Mouse (Mus musculus) c-Kit-negative CD71-positive TER-119-positive erythroid progenitor cells, embryonic 14.5 days (primary cell): ENCODE measurements around the gene Alk.

Source experiments
- DNase-seq: peaks from one replicate; pipeline ENCODE4 v3.0.0-alpha.2; 2013; ENCODE audit warnings: low read depth, low spot score

Gene Alk

DNA sequence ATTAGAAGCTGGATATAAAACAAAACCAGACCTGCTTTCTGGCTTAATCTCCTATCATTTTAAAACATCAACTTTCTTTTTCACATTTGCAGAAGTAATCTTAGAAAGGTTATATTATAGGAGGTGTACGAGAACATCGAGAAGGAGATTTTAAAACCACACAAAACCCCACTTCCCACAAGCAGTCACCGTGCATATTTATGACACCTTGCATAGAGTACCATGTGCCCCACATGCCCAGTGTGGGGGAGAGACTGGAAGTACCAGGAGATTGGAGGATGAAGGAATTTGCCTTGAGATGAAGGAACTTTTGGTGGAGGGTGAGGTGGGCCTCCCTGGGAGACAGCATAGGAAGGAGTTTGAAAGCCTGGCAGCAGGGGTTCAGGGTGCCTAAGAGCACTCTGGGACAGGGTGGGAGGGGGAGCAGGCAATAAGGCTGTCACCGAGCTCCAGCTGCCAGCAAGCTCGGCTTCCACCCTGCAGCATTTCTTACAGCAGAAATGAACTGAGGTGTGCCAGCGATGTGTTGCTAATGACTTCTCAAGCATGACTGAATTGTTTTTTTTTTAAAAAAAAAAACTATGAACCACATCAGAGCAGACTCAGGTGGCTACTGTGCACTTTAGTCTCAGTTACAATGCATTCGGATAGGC, 459.4 kb downstream of the Alk start:
- DNase-seq = no peak

DNA sequence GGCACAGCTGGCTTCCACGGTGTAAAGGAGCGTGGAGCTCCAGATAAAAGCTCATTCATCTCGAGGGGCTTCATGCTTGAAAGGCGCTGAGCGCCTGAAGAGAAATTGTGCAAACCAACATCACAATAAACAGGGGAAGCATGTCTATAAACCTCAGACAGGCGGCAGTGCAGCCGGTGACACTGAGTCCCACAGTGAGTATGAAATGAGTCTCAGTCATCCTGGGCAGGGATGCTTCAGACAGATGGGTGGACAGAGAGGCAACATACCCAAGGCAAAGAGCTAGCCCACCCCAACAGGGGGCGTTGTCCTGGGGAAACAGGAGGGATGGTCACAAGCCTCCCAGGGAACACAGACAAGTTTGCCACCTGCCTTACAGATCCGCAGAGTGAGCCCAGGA, 460.0 kb downstream of the Alk start:
- DNase-seq = no peak

- DNase-seq = no peak
Observed at GRCm38 (mm10) chr17:72132140-72132911, 472.1 kb downstream of the Alk start.

GRCm38 (mm10) chr17:72121660-72122059, 482.8 kb downstream of the Alk start:
- DNase-seq = no peak

DNA sequence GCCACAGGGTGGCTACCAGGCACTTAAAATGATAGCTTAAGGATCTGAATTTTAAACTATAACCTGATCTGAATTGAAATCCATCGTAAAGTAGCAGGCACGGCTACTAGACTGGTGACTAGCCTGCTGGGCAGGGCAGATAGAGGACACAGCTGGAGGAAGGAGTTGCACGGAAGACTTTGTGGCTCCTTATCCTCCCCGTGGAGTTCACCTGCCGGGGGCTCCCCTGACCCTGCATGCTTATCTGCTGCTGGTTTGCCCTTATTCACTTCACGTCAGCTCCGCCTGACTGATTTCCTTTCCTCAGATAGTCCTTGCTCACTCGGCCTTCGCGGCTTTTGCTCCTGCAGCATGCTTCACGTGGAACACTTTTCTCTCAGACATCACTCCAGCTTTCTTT, 484.1 kb downstream of the Alk start:
- no peak for DNase-seq

- no peak for DNase-seq
Observed at GRCm38 (mm10) chr17:72118376-72118775, 486.1 kb downstream of the Alk start.

DNA sequence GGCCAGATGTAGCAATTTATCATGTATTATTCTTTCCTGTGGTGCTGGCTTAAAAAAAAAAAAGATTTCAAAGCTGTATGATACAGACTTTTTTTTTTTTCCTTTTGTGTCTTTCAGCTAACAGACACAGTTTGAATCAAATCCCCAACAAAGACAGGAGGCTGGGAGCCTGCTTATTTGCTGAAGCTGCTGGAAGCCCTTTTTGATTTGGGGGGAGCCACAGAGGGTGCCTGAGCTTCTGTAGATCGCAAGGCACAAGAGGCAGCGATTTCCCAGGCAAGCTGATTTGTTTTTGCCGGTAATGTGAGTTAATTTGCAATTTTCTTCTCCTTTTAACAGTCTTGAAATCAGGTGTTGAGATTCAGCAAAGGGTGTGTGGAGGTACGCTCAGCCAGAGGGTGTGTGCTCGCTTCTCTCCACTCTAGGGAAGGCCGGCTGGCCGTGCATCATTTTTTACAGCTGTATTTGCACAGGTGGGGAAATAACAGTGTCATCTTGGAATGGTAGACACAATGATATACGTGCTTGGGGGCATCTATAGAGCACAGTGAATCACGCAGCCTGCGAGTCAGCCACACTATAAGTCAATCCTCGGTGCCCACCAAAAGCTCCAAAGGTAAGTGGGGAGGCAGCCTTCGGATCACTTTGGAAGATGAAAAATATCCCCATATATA, 489.0 kb downstream of the Alk start:
- DNase-seq = no peak

- DNase-seq = no peak
Observed at GRCm38 (mm10) chr17:72112004-72112403, 492.4 kb downstream of the Alk start.

GRCm38 (mm10) chr17:72111528-72111927, 492.9 kb downstream of the Alk start:
- DNase-seq = no peak

- DNase-seq = no peak
Observed at GRCm38 (mm10) chr17:72087261-72087703, 517.1 kb downstream of the Alk start.

DNA sequence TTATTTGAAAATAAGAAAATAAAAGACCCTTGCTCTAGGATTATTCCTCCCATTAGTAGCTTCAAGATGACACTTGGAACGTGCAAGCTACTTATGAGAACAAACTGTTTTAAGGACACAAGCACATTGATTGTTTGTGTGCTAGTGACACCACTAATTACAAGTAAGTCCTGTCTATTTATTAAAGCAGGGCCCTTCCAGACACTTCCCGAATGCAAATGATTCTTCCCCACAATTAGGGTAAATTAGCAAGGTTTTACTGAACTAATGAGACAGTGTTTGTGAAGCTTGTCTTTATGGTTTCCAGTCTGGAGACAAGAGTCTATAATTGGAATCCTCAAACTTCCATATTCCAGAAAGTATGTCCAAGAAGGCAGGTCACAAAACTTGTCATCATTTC, 523.0 kb downstream of the Alk start:
- DNase-seq = no peak

- DNase-seq = no peak
Observed at GRCm38 (mm10) chr17:72076306-72076921, 528.0 kb downstream of the Alk start.

GRCm38 (mm10) chr17:72071871-72072270, 532.6 kb downstream of the Alk start:
- no peak for DNase-seq

DNA sequence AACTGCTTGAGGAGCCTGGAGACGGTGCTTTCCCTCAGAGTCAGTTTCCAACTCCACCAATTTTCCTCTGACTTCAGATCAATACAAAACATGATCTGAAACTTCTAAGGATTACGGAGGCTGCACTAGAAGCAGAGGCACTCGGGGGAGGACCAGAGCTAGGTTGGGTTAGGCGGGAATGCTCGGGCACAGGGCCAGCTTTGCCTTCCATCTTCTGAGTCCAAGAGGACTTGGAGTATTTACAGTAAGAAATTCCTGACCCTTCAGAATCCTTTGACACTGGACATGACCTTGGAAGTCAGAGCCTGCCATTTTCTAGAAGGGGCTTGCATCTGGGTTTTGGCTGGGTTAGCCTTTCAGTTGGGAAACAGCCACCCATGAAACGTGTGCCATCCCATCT, 536.3 kb downstream of the Alk start:
- no peak for DNase-seq

- no peak for DNase-seq
Observed at GRCm38 (mm10) chr17:72062978-72063377, 541.4 kb downstream of the Alk start.

GRCm38 (mm10) chr17:72059312-72059711, 545.1 kb downstream of the Alk start:
- no peak for DNase-seq

DNA sequence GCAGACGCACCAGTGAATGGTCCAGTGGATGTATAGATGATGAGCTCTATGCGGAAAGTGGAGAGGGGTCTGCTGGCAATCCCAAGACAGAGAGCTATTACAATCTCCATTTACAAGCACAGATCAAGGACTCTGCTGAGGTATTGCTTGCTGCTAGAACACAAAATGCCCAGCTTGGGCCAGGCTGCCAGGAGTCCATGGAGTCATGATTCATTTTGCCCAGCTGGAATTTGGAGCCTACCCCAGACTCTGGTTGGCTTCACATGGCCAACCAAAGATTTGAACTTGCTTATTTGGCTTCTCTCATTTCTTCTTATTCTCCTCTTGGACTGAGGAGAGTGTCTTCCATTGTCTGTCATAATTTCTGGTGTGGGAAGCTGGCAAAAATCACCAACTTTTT, 558.8 kb downstream of the Alk start:
- no peak for DNase-seq

GRCm38 (mm10) chr17:72043667-72044390, 560.6 kb downstream of the Alk start:
- DNase-seq = no peak

GRCm38 (mm10) chr17:72043001-72043666, 561.3 kb downstream of the Alk start:
- DNase-seq = no peak

DNA sequence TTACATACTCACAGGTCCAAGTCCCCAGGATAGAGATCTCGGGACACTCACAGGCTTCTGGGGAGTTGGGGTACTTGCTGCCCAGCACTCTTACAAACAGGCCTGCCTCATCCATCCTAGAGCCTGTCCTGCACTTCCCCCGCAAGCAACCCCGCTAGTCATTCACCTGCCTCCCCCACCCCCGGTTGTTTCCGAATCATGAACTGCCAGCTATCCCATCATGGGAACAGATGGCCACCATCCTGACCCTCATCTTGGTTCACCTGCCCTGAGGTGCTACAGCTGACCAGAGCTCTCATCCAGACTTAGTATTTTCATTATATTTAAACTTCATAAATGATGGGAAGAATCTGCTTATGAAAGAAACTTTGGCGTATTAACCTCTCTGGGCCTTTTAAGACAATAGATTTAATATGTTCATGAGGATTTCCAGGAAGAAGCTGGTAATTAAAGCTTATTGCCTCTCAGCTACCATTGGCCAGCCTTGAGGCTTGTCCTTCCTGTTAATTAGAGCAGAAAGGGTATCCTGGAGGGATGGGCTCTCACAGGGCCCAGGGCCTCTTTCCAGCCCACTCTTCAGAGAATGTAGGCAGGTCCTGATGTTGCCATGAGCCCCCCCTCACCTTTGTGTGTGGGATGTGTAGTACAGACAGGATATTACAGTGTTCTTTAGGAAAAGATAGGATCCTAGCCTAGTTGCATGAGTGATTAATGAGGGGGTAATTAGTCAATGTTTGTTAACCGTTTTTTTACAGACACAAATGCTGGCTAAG, 565.1 kb downstream of the Alk start:
- DNase-seq = no peak
